Mouse (Mus musculus): ENCODE data around the gene Mmp27.

Mmp27 gene

GRCm38 (mm10) chr9:7602982-7603742 lies 32.0 kb downstream of the Mmp27 start:
- in situ Hi-C loops (cut with MboI, MseI): no loop called here

- in situ Hi-C loops (cut with MboI, MseI): no loop called here
These were observed 32.8 kb downstream of the Mmp27 start for GRCm38 (mm10) chr9:7604005-7604404.

- in situ Hi-C loops (cut with MboI, MseI): no loop called here
These were observed 34.4 kb downstream of the Mmp27 start for GRCm38 (mm10) chr9:7605638-7606037.

DNA sequence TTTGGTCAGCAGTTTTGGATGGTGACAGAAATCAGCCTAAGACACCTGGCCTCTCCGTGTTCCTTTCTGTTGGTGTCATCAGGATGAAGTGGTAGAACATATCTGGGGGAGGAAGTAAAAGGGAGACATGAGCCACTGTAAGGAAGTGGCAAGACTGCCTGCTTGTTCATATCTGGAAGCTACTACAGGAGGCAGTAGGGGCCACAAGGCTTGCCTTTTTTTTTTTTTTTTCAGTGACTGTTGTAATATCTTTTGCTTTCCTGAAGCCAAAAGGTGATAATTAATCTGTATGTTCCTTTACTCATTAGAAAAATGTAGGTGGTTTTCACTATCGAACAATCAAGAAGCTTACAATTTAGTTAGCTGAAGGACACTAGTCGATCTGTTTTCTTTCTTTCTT lies 51.4 kb downstream of the Mmp27 start:
- in situ Hi-C loops (cut with MboI, MseI): no loop called here

DNA sequence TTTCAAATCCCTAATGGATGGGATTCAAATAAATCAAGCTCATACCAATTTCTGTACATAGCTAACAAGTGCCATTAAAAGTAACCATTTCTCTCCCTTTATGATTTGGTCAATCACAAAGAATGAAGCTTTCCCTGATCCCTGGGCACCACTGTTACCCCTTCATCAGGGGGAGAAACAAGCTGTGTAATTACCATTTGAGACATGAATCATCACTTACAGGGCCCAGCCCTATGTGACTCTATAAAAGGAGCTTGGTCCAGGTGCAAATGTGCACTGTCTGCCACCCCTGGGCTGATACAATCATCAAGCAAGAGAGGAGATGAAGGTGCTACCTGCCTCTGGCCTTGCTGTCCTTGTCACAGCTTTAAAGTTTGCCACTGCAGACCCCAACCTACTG lies 56.7 kb downstream of the Mmp27 start, which contains the start of gene Mmp20:
TSS of gene Mmp20 (plus strand) at position 301 of the 400 bp plus-strand sequence.
- in situ Hi-C loops (cut with MboI, MseI): no loop called here
